Mouse (Mus musculus) stomach, postnatal 0 days (tissue): ENCODE measurements at regions not wholly inside any gene's neighbourhood (a gene's known extent, or its start where the extent isn't known, plus 50 kb on each side); places are given as distances from the start of the nearest gene placed in this dataset.

Experiments
- ATAC-seq: fragments of 200-750 bp; cut with Nextera tagmentation; 2 replicates; pipeline ENCODE4 v1.8.0; 2017; ENCODE audit not compliant: low FRiP score, low TSS enrichment
- DNase-seq: peaks from one replicate; pipeline ENCODE4 v3.0.0-alpha.2; 2016; ENCODE audit warnings: low spot score
- H3K27ac ChIP-seq: fragments of 300-500 bp; sonication (generic); replicated peaks from 2 replicates; pipeline ENCODE4 v1.5.1; 2014; ENCODE audit warnings: mild to moderate bottlenecking, control low read depth
- H3K27me3 ChIP-seq: fragments of 300-500 bp; sonication (generic); 2 replicates; pipeline ENCODE4 v1.6.1; 2014; ENCODE audit warnings: low read length; ENCODE audit not compliant: control insufficient read depth, insufficient read depth
- H3K36me3 ChIP-seq: fragments of 300-500 bp; sonication (generic); 2 replicates; pipeline ENCODE4 v1.6.1; 2014; ENCODE audit warnings: low read length, mixed read lengths; ENCODE audit not compliant: control insufficient read depth, insufficient read depth
- H3K4me1 ChIP-seq: fragments of 300-500 bp; sonication (generic); replicated peaks from 2 replicates; pipeline ENCODE4 v1.6.1; 2014; ENCODE audit warnings: antibody characterized with exemption; ENCODE audit not compliant: control insufficient read depth, insufficient read depth
- H3K4me2 ChIP-seq: fragments of 300-500 bp; sonication (generic); replicated peaks from 2 replicates; pipeline ENCODE4 v1.6.1; 2014; ENCODE audit warnings: low read depth, mild to moderate bottlenecking, control low read depth, moderate library complexity
- H3K4me3 ChIP-seq: fragments of 300-500 bp; sonication (generic); 2 replicates; pipeline ENCODE4 v1.5.1; 2014; ENCODE audit warnings: low read depth, low read length, control low read depth
- H3K9ac ChIP-seq: fragments of 300-500 bp; sonication (generic); 2 replicates; pipeline ENCODE4 v1.6.1; 2014; ENCODE audit warnings: mild to moderate bottlenecking, low read length, control low read depth, mixed read lengths
- H3K9me3 ChIP-seq: fragments of 300-500 bp; sonication (generic); 2 replicates; pipeline ENCODE4 v1.6.1; 2016; ENCODE audit warnings: low read length; ENCODE audit not compliant: control insufficient read depth
- CTCF ChIP-seq: IDR thresholded peaks from 2 replicates; pipeline ENCODE4 v1.5.1; 2016; ENCODE audit warnings: antibody characterized with exemption, low read depth, mild to moderate bottlenecking, moderate library complexity
- EP300 ChIP-seq: optimal IDR thresholded peaks from 2 replicates; pipeline ENCODE3; 2016; ENCODE audit warnings: antibody characterized with exemption
- WGBS: fragments of 180-500 bp; shearing (Covaris S2); extraction: QIAGEN DNeasy Blood & Tissue Kit; methylation state at CpG from one replicate; pipeline ENCODE4 v1.1.7; 2014; 5-methylcytosine and 5-hydroxymethylcytosine counted together

GRCm38 (mm10) chr4:55188716-55189115, 161.1 kb upstream of the Rad23b start:
- no peak for ATAC-seq

GRCm38 (mm10) chr4:55190586-55190985, 159.3 kb upstream of the Rad23b start:
- WGBS = 84% methylated on average over 6 of the region's 6 CpGs
- no peaks in the 10 kb centered on the region for H3K4me1 ChIP-seq
- no peak overlapping the region for H3K4me2 ChIP-seq
- no peaks in the 10 kb centered on the region for H3K36me3 ChIP-seq
- no peak overlapping the region for H3K27ac ChIP-seq
- ATAC-seq (no peak), DNase-seq (no peak)
- no peaks in the 10 kb centered on the region for H3K9me3 ChIP-seq
- no peaks in the 10 kb centered on the region for H3K27me3 ChIP-seq
- TF ChIP-seq CTCF (no peak), EP300 (no peak)
- H3K9ac ChIP-seq = no peak overlapping the region
- H3K4me3 ChIP-seq = no peak overlapping the region

More at GRCm38 (mm10) chr4:55188716-55189115, 161.1 kb upstream of the Rad23b start:
- no peaks in the 10 kb centered on the region for H3K27me3 ChIP-seq
- H3K9me3 ChIP-seq = no peaks in the 10 kb centered on the region
- H3K4me1 ChIP-seq = no peaks in the 10 kb centered on the region
- no peak overlapping the region for H3K9ac ChIP-seq
- DNase-seq = no peak
- H3K4me2 ChIP-seq = no peak overlapping the region
- TF ChIP-seq EP300 = no peak
- H3K4me3 ChIP-seq = no peak overlapping the region
- no peaks in the 10 kb centered on the region for H3K36me3 ChIP-seq
- H3K27ac ChIP-seq = no peak overlapping the region
- WGBS = 87% methylated on average over 7 of the region's 7 CpGs

- no peak for DNase-seq
- WGBS = 84% methylated on average over 1 of the region's 1 CpGs
- Histone ChIP-seq H3K4me2 (no peak overlapping the region), H3K36me3 (no peaks in the 10 kb centered on the region), H3K9me3 (no peaks in the 10 kb centered on the region), H3K9ac (no peak overlapping the region), H3K27ac (no peak overlapping the region), H3K4me1 (no peaks in the 10 kb centered on the region), H3K4me3 (no peak overlapping the region), H3K27me3 (no peaks in the 10 kb centered on the region)
- no peak for TF ChIP-seq EP300
- no peak for TF ChIP-seq CTCF
- ATAC-seq = no peak
These were observed 155.8 kb upstream of the Rad23b start for GRCm38 (mm10) chr4:55194061-55194460.

GRCm38 (mm10) chr4:55194552-55194951, 155.3 kb upstream of the Rad23b start:
- DNase-seq = no peak
- Histone ChIP-seq H3K4me3 (no peak overlapping the region), H3K27ac (no peak overlapping the region), H3K36me3 (no peaks in the 10 kb centered on the region), H3K27me3 (no peaks in the 10 kb centered on the region), H3K9ac (no peak overlapping the region), H3K9me3 (no peaks in the 10 kb centered on the region), H3K4me1 (no peaks in the 10 kb centered on the region), H3K4me2 (no peak overlapping the region)
- TF ChIP-seq EP300 (no peak), CTCF (no peak)
- WGBS = 85% methylated on average over 4 of the region's 4 CpGs
- no peak for ATAC-seq

GRCm38 (mm10) chr4:55203731-55204710, 145.8 kb upstream of the Rad23b start:
- Histone ChIP-seq H3K27me3 (no peaks in the 10 kb centered on the region), H3K4me3 (no peak overlapping the region), H3K9ac (no peak overlapping the region), H3K27ac (no peak overlapping the region), H3K4me2 (no peak overlapping the region), H3K4me1 (no peaks in the 10 kb centered on the region), H3K9me3 (no peaks in the 10 kb centered on the region), H3K36me3 (no peaks in the 10 kb centered on the region)
- 57% methylated on average over 20 of the region's 20 CpGs for WGBS
- no peak for DNase-seq
- no peak for ATAC-seq
- TF ChIP-seq EP300 (no peak), CTCF (no peak)

- Histone ChIP-seq H3K4me3 (no peak overlapping the region), H3K9ac (no peak overlapping the region), H3K9me3 (no peaks in the 10 kb centered on the region), H3K27me3 (no peaks in the 10 kb centered on the region), H3K27ac (no peak overlapping the region), H3K4me2 (no peak overlapping the region), H3K4me1 (no peaks in the 10 kb centered on the region), H3K36me3 (no peaks in the 10 kb centered on the region)
- TF ChIP-seq CTCF (no peak), EP300 (no peak)
- no peak for DNase-seq
- WGBS = 82% methylated on average over 3 of the region's 3 CpGs
- no peak for ATAC-seq
These were observed 143.6 kb upstream of the Rad23b start for GRCm38 (mm10) chr4:55206226-55206625.
